Mouse (Mus musculus): ENCODE results near the gene Retreg1. TPM values are rescaled to one million over a fixed set of nuclear protein-coding genes. Genes with fewer than 3 reads are reported as not detected.

Gene Retreg1
- polyA plus RNA-seq, 1 experiment from 2014 or later, result 37.0 TPM

DNA sequence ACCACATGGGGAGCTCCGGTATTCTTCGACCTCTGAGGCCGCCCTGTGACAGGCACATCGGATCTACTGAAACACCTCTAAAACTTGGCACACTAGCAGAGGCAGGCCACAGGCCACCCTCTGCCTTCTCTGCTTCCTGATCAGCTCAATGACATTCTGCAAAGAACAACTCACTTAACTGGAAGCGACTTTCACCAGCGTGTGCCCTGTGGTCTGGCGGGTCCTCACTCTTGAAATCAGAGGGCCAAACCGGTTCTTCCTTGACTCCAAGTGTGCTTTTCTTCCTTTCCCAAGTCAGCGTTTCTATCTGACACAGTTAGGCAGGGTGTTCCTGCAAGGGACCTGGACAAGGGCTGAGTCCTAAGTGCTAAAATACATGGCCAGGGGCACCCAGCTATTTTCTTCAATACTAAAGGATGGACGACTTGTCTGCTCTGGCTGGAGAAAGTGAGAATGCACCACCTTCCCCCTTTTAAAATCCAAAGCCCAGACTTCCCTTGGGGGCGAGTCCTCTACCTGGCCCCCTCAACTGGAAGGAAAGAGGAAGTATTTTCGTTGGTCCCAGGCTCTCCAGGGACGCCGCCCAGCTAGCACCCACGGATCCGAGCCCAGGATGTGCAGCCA lies 406 bp upstream of the Retreg1 start:
- Histone ChIP-seq H3K9ac (ENCODE audit: low read depth, low read length) (peak overlapping the region; percentile 69), H3K9me3 (replicated peaks; ENCODE audit: low read length) (no peaks in the 10 kb centered on the region), H3K4me1 (replicated peaks; ENCODE audit: insufficient read depth, low read length) (no peaks in the 10 kb centered on the region), H3K36me3 (ENCODE audit: insufficient read depth, low read length) (no peaks in the 10 kb centered on the region), H3K27ac (peak overlapping the region; percentile 86), H3K27me3 (ENCODE audit: insufficient read depth, low read length) (no peaks in the 10 kb centered on the region), H3K4me3 (replicated peaks; ENCODE audit: low read depth, low read length) (peak overlapping the region; percentile 60), H3K4me2 (ENCODE audit: low read length) (peak overlapping the region; percentile 92)
- TF ChIP-seq CTCF (IDR thresholded peaks at IDR 0.05; ENCODE audit: low read depth), result no peak
- 17% methylated on average over 16 of the region's 16 CpGs for WGBS
- DNase-seq (ENCODE audit: low spot score) (no peak), ATAC-seq (replicated peaks; ENCODE audit: low FRiP score, low read depth) (peak; percentile 15; the same call in 1 of the 2 replicates)

DNA sequence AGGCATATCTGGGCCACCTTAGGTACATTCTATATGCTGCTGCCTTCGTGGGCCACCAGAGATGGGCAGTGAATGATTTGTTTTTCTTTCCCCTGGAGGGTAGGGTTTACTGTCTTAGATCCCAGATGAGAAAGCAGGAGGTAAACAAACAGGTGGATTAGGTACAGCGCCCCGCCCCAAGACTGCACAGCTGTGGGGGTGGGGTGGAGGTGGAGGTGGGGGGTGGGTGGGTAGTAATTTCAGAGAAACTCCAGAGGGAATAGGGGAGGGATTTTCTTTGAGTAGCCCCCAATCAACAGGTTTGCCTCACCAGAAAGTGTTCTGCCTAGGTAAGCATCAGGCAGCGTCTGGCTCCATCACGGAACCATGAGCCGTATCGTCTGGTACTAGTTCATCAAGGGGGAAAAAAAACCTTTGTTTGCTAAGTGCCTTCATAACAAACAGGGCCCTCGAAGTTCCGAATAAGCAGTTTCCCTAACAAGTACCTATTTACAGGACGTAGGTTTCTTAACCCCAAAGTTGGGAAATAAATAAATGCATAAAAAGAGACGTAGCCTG lies 1.1 kb downstream of the Retreg1 start:
- Histone ChIP-seq H3K4me1 (replicated peaks; ENCODE audit: insufficient read depth, low read length) (no peaks in the 10 kb centered on the region), H3K9ac (ENCODE audit: low read depth, low read length) (peak overlapping the region; percentile 69; the same call in 1 of the 2 replicates), H3K4me3 (replicated peaks; ENCODE audit: low read depth, low read length) (peak overlapping the region; percentile 60), H3K4me2 (ENCODE audit: low read length) (peak overlapping the region; percentile 92), H3K27me3 (ENCODE audit: insufficient read depth, low read length) (no peaks in the 10 kb centered on the region), H3K9me3 (replicated peaks; ENCODE audit: low read length) (no peaks in the 10 kb centered on the region), H3K27ac (peak overlapping the region; percentile 86), H3K36me3 (ENCODE audit: insufficient read depth, low read length) (no peaks in the 10 kb centered on the region)
- TF ChIP-seq CTCF (IDR thresholded peaks at IDR 0.05; ENCODE audit: low read depth), result no peak
- ATAC-seq (replicated peaks; ENCODE audit: low FRiP score, low read depth) (no peak; the same call in 1 of the 2 replicates), DNase-seq (ENCODE audit: low spot score) (peak; percentile 24)
- WGBS, result 12% methylated on average over 11 of the region's 11 CpGs

DNA sequence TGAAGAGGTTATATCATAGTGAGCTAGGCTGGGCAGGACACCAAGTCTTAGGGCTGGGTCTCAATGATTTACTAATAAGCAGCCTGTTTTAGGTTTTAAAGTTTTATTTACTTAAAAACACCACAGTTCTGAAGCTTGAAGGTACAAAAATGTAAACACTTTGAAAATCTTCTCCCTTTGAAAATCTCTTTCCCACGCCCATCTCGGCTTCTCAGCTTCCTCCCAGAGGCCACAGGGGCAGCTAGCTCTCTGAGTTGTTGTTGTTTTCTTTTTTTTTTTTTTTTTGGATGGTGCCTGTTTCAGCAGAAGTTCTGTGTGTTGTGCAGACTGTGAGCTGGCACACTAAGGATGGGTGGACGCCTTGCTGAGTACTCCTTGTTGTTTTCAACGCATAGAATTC lies 1.8 kb downstream of the Retreg1 start:
- H3K36me3 ChIP-seq (ENCODE audit: insufficient read depth, low read length), result no peaks in the 10 kb centered on the region
- H3K4me2 ChIP-seq (ENCODE audit: low read length), result peak overlapping the region; percentile 92
- no peak for ATAC-seq (replicated peaks; ENCODE audit: low FRiP score, low read depth)
- 49% methylated on average over 4 of the region's 4 CpGs for WGBS
- no peak overlapping the region for H3K4me3 ChIP-seq (replicated peaks; ENCODE audit: low read depth, low read length)
- no peak for TF ChIP-seq CTCF (IDR thresholded peaks at IDR 0.05; ENCODE audit: low read depth)
- H3K9ac ChIP-seq (ENCODE audit: low read depth, low read length), result no peak overlapping the region
- H3K4me1 ChIP-seq (replicated peaks; ENCODE audit: insufficient read depth, low read length), result no peaks in the 10 kb centered on the region
- H3K27ac ChIP-seq, result peak overlapping the region; percentile 86; the same call in 1 of the 2 replicates
- H3K27me3 ChIP-seq (ENCODE audit: insufficient read depth, low read length), result no peaks in the 10 kb centered on the region
- no peak for DNase-seq (ENCODE audit: low spot score)
- no peaks in the 10 kb centered on the region for H3K9me3 ChIP-seq (replicated peaks; ENCODE audit: low read length)

DNA sequence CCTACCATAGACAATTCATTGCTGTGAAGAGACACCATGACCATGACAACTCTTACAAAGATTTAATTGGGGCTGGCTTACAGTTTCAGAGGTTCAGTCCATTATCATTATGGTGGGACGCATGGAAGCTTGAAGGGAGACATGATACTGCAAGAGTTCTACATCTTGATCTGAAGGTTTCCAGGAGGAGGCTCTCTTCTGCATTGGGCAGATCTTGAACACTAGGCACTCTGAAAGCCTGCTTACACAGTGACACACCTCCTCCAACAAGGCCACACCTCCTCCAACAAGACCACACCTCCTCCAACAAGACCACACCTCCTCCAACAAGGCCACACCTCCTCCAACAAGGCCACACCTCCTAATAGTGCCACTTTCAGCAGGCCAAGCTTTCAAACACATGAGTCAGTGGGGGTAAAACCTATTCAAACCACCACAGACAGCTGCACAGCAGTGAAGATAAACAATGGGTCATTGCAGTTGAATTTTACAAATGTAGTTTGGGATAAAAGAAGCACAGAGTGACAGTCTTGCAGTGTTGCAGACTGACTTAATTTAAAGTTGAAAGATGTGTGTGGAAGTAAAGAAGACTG lies 4.7 kb downstream of the Retreg1 start:
- no peaks in the 10 kb centered on the region for H3K9me3 ChIP-seq (replicated peaks; ENCODE audit: low read length)
- ATAC-seq (replicated peaks; ENCODE audit: low FRiP score, low read depth), result no peak
- no peaks in the 10 kb centered on the region for H3K36me3 ChIP-seq (ENCODE audit: insufficient read depth, low read length)
- DNase-seq (ENCODE audit: low spot score), result no peak
- WGBS, result 94% methylated on average over 1 of the region's 1 CpGs
- H3K27ac ChIP-seq, result no peak overlapping the region
- H3K4me3 ChIP-seq (replicated peaks; ENCODE audit: low read depth, low read length), result no peak overlapping the region
- no peak overlapping the region for H3K4me2 ChIP-seq (ENCODE audit: low read length)
- no peaks in the 10 kb centered on the region for H3K4me1 ChIP-seq (replicated peaks; ENCODE audit: insufficient read depth, low read length)
- no peak overlapping the region for H3K9ac ChIP-seq (ENCODE audit: low read depth, low read length)
- no peaks in the 10 kb centered on the region for H3K27me3 ChIP-seq (ENCODE audit: insufficient read depth, low read length)
- no peak for TF ChIP-seq CTCF (IDR thresholded peaks at IDR 0.05; ENCODE audit: low read depth)

DNA sequence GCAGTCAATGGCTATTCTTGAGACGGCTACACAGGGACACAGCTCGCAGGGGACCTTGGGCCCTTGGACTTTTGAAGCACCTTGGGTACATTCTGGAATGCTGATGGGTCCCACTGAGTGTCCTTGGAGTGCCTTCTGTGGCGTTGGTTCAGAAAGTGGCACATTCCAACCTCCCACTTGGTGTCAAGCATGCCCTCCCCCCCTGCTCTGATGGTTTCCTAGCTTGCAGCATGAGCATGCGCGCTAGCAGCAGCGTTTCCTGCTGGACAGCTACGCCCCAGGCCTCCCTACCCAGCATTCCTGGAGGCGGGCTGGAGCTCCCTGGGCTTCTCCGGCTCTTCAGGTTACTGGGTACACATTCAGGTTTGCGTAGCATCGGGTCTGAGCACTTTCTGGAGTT lies 7.6 kb downstream of the Retreg1 start:
- TF ChIP-seq CTCF (IDR thresholded peaks at IDR 0.05; ENCODE audit: low read depth), result no peak
- Histone ChIP-seq H3K9ac (ENCODE audit: low read depth, low read length) (no peak overlapping the region), H3K4me1 (replicated peaks; ENCODE audit: insufficient read depth, low read length) (no peaks in the 10 kb centered on the region), H3K9me3 (replicated peaks; ENCODE audit: low read length) (no peaks in the 10 kb centered on the region), H3K27ac (no peak overlapping the region), H3K27me3 (ENCODE audit: insufficient read depth, low read length) (no peaks in the 10 kb centered on the region), H3K36me3 (ENCODE audit: insufficient read depth, low read length) (no peaks in the 10 kb centered on the region), H3K4me2 (ENCODE audit: low read length) (no peak overlapping the region), H3K4me3 (replicated peaks; ENCODE audit: low read depth, low read length) (no peak overlapping the region)
- no peak for ATAC-seq (replicated peaks; ENCODE audit: low FRiP score, low read depth)
- 75% methylated on average over 11 of the region's 11 CpGs for WGBS
- no peak for DNase-seq (ENCODE audit: low spot score)

DNA sequence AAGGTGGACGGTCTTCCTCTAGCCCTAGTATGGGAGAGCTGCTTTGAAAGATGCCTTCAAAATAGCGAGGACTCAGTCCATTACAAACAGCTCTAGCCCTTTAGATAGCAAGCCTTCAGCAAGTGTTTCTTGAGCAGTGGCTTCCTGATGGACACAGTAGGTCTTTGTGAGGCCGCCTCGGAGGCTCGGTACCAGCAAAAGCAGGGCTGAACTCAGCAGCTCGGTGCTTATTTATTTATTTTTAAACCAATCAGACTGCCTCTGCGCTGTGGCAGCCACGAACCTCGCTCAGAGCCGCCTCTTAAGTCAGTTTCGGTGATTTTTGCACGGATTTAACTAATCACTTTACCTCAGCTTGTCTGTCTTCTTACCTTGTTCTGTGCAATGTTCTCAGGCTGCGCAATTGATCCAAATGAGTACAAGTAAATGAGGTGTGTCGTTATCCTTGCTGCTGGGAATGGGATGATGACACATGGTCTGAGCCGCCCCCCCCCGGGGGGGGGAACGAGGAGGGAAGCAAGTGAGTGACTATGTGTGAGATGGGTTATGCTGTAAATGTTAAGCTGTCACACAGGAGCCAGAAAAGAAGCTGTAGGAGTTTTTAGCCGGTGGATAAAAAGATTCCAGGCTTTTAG lies 11.4 kb downstream of the Retreg1 start:
- Histone ChIP-seq H3K4me2 (ENCODE audit: low read length) (no peak overlapping the region), H3K4me3 (replicated peaks; ENCODE audit: low read depth, low read length) (no peak overlapping the region), H3K4me1 (replicated peaks; ENCODE audit: insufficient read depth, low read length) (peaks cover 5% of the 10 kb centered on the region; the same call in 1 of the 2 replicates), H3K9ac (ENCODE audit: low read depth, low read length) (no peak overlapping the region), H3K36me3 (ENCODE audit: insufficient read depth, low read length) (no peaks in the 10 kb centered on the region), H3K27ac (no peak overlapping the region), H3K27me3 (ENCODE audit: insufficient read depth, low read length) (no peaks in the 10 kb centered on the region), H3K9me3 (replicated peaks; ENCODE audit: low read length) (no peaks in the 10 kb centered on the region)
- no peak for ATAC-seq (replicated peaks; ENCODE audit: low FRiP score, low read depth)
- no peak for TF ChIP-seq CTCF (IDR thresholded peaks at IDR 0.05; ENCODE audit: low read depth)
- whole genome bisulfite sequencing, result 59% methylated on average over 18 of the region's 18 CpGs
- DNase-seq (ENCODE audit: low spot score), result no peak
